Mouse (Mus musculus) megakaryocyte-erythroid progenitor cell, adult 5-6 weeks (primary cell): ENCODE data around the gene Col6a3. TPM values are rescaled to one million over a fixed set of nuclear protein-coding genes. Genes with fewer than 3 reads are reported as not detected.

Source experiments
- ATAC-seq: replicated peaks from 2 replicates; pipeline ENCODE4 v1.8.0; 2016; ENCODE audit warnings: mild to moderate bottlenecking, inconsistent platforms; ENCODE audit not compliant: severe bottlenecking, poor library complexity, low FRiP score, low TSS enrichment
- total RNA-seq, 2 experiments: library from RNA; stranded (forward) in 1 of 2; stranded (reverse) in 1 of 2; fragments of 200-1000, 215-1000 nt in 1 of 2; fragments of >200 nt in 1 of 2; fragmentation: Nextera tagmentation in 1 of 2; gene quantifications; 2 replicates each; pipeline ENCODE4 v1.2.3; 2014 to 2017

Gene Col6a3
- total RNA-seq, 2 experiments from 2014 or later = not detected

GRCm38 (mm10) chr1:90740216-90741170, 103.3 kb downstream of the Col6a3 start:
- ATAC-seq = no peak

GRCm38 (mm10) chr1:90738913-90739312, 104.9 kb downstream of the Col6a3 start:
- ATAC-seq = no peak

- no peak for ATAC-seq
Measured at GRCm38 (mm10) chr1:90729466-90729865, 114.3 kb downstream of the Col6a3 start.

- ATAC-seq = no peak
Measured at GRCm38 (mm10) chr1:90723754-90724153, 120.0 kb downstream of the Col6a3 start.

GRCm38 (mm10) chr1:90723325-90723724, 120.4 kb downstream of the Col6a3 start:
- ATAC-seq = no peak

- ATAC-seq = no peak
Measured at GRCm38 (mm10) chr1:90722021-90722420, 121.8 kb downstream of the Col6a3 start.

- ATAC-seq = no peak
Measured at GRCm38 (mm10) chr1:90720610-90721241, 123.0 kb downstream of the Col6a3 start.

GRCm38 (mm10) chr1:90718826-90719550, 124.8 kb downstream of the Col6a3 start:
- ATAC-seq = no peak

- no peak for ATAC-seq
Measured at GRCm38 (mm10) chr1:90716258-90716657, 127.5 kb downstream of the Col6a3 start.

Other genes with a start within 250 kb of the Col6a3 start
- 58.4 and 67.9 TPM in 2 replicates for gene Cops8, start 241.0 kb downstream of the Col6a3 start, total RNA-seq (2014; fragmentation: Nextera tagmentation)
- 58.1 and 86.6 TPM in 2 replicates for gene Cops8, start 241.0 kb downstream of the Col6a3 start, total RNA-seq (2017)
- not detected in 2 replicates for gene Mlph, start 71.1 kb upstream of the Col6a3 start, total RNA-seq (2014; fragmentation: Nextera tagmentation)
- 0.11 TPM in 1 of 2 replicates, not detected in the other for gene Mlph, start 71.1 kb upstream of the Col6a3 start, total RNA-seq (2017)
- not detected in 2 replicates for gene Prlh, start 109.1 kb upstream of the Col6a3 start, total RNA-seq (2014; fragmentation: Nextera tagmentation)
- gene Prlh, start 109.1 kb upstream of the Col6a3 start, total RNA-seq (2017) = not detected in 2 replicates
- gene Rab17, start 125.7 kb upstream of the Col6a3 start, total RNA-seq (2014; fragmentation: Nextera tagmentation) = 0.69 TPM in 1 of 2 replicates, not detected in the other
- gene Rab17, start 125.7 kb upstream of the Col6a3 start, total RNA-seq (2017) = 0.47 and 1.1 TPM in 2 replicates
- 29.4 and 35.8 TPM in 2 replicates for gene Lrrfip1, start 154.8 kb upstream of the Col6a3 start, total RNA-seq (2014; fragmentation: Nextera tagmentation)
- gene Lrrfip1, start 154.8 kb upstream of the Col6a3 start, total RNA-seq (2017) = 42.4 and 70.7 TPM in 2 replicates